Mouse (Mus musculus) heart, postnatal 0 days (tissue): Measurements from ENCODE around the gene Timp2.

ENCODE experiments used
- CTCF ChIP-seq: IDR thresholded peaks from 2 replicates; pipeline ENCODE4 v1.5.1; 2016; ENCODE audit warnings: antibody characterized with exemption, control low read depth, low read depth
- EP300 ChIP-seq: IDR thresholded peaks from 2 replicates; pipeline ENCODE4 v1.6.1; 2016; ENCODE audit warnings: antibody characterized with exemption, low read depth

- TF ChIP-seq EP300 (no peak), CTCF (no peak)
These were observed 11.9 kb downstream of the Timp2 start for GRCm38 (mm10) chr11:118343629-118344028.
